26 mouse cellular contexts compared by ENCODE assay signal in the genomic region with DNA sequence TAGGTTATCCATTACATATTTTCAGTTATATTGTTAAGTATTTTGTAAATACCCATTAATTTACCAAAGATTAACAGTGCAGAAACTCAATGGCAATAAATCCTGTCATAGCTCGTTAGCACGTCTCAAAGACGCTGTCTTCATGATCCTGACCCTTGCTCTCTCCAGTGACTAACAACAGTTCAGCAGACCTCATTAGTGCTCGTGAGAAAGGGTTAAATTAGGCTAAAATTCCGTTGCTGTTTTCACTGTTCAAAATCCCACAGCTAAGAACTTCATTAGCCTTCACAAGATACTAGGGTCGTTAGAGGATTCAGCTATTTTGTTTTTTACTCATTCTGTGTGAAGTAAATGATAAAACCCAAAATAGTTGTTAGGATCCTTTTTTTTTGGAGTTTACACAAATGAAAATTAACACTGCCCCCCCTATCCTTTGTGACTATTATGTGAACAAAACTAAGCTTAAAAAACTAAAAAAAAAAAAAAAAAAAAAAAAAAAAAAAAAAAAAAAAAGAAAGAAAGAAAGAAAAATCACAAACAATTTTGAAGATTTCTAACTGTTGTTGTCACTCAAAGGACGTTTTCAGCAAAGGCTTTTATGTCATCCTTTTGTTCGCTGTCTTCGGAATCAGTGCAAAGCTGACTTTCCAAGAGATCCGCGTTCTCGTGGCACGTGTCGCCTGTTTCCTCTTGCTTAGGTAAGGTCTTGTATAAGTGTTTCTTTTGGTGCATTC. TPM values are rescaled to one million over a fixed set of nuclear protein-coding genes. Genes with fewer than 3 reads are reported as not detected.
DNase-seq lines count a peak whose midpoint lies in the region; TF ChIP-seq lines count a peak whose summit lies in the region.
"Had no signal": no experiment of that assay in that cellular context is flagged by ENCODE, and none has a peak within 500 bp of the region (broad histone marks: within the 10 kb centered on the region; RNA-seq: fewer than 3 reads in every experiment).

No protein-coding gene starts in this region.

- intact Hi-C loops in left cerebral cortex, adult 2 months (cut with DNase I), result no loop called here
- intact Hi-C loops in left cerebral cortex, postnatal 36 days (cut with DNase I), result no loop called here

- DNase-seq in embryo, embryonic 10.5 days (ENCODE audit: low spot score), result peak; percentile 23
- no peak for DNase-seq in embryo, embryonic 11 days
- DNase-seq in left cerebral cortex, adult 2 months (ENCODE audit: extremely low spot score in 1 of 2, low spot score in 2 of 2), result no peak
- DNase-seq in left cerebral cortex, postnatal 36 days (ENCODE audit: low spot score in 2 of 2), result no peak
- DNase-seq in urinary bladder, adult 18-20 months (ENCODE audit: low spot score in 2 of 2), result no peak
- DNase-seq in lung, postnatal 4 days, result no peak
- DNase-seq: adrenal gland, postnatal 10 days; B cell, adult 2 months; cerebellum, adult 11-12 months; cerebellum, adult 8-10 months; cerebellum, postnatal 10 days; cerebellum, postnatal 36 days; gastrocnemius, postnatal 10 days; gastrocnemius, postnatal 36 days; heart, postnatal 14 days; heart, postnatal 4 days had no signal

- TF ChIP-seq POLR2A in bone marrow, adult 2 months (IDR thresholded peaks at IDR 0.05; ENCODE audit: borderline replicate concordance, control insufficient read depth, low read depth, low read length), result no peak

- no peak overlapping the region for H3K4me3 ChIP-seq in left cerebral cortex, adult 2 months
- H3K4me3 ChIP-seq in bone marrow, adult 2 months (replicated peaks; ENCODE audit: control insufficient read depth, low read depth, low read length), result no peak overlapping the region
- H3K4me3 ChIP-seq: embryonic facial prominence, embryonic 12.5 days; erythroblast, embryonic 14.5 days; forebrain, embryonic 12.5 days; forebrain, embryonic 15.5 days; heart, adult 2 months; heart, embryonic 10.5 days; heart, embryonic 13.5 days had no signal

- H3K27ac ChIP-seq in left cerebral cortex, adult 2 months, result peak overlapping the region; percentile 36
- H3K27ac ChIP-seq in bone marrow, adult 2 months (ENCODE audit: control insufficient read depth, insufficient read depth, low read depth, low read length, poor library complexity), result peak overlapping the region; percentile 20; the same call in 1 of the 2 replicates
- H3K27ac ChIP-seq: embryonic facial prominence, embryonic 12.5 days; forebrain, embryonic 12.5 days; forebrain, embryonic 15.5 days; heart, adult 2 months; heart, embryonic 13.5 days; hindbrain, embryonic 14.5 days; hindbrain, postnatal 0 days had no signal

- WGBS in bone marrow, adult 2 months, result 89% methylated on average over 14 of the region's 14 CpGs

- H3K4me1 ChIP-seq in bone marrow, adult 2 months (ENCODE audit: control insufficient read depth, insufficient read depth, low read length), result no peaks in the 10 kb centered on the region
- H3K4me1 ChIP-seq: embryonic facial prominence, embryonic 12.5 days; forebrain, embryonic 15.5 days had no signal

- TF ChIP-seq CTCF in left cerebral cortex, adult 2 months (IDR thresholded peaks at IDR 0.05), result no peak
- no peak for TF ChIP-seq CTCF in bone marrow, adult 2 months (IDR thresholded peaks at IDR 0.05; ENCODE audit: control insufficient read depth, insufficient read depth, low read length)

RNA-seq across cellular contexts. Expression of a gene that starts 53.6 kb away (rescaled TPM):
- 10 to 100 TPM; 40.5 to 43.9 TPM for total RNA-seq in left cerebral cortex, adult 2 months (2021)
- total RNA-seq in left cerebral cortex, postnatal 36 days (2021), result 10 to 100 TPM; 31.0 to 32.4 TPM
- polyA plus RNA-seq in bone marrow, adult 2 months (2011; ENCODE audit: insufficient read depth, insufficient read length, low replicate concordance, missing spikeins), result 5.2 and 5.6 TPM in 2 replicates
- polyA plus RNA-seq: erythroblast, embryonic 14.5 days had no signal
